Mouse (Mus musculus): ENCODE measurements at regions not wholly inside any gene's neighbourhood (a gene's known extent, or its start where the extent isn't known, plus 50 kb on each side); places are given as distances from the start of the nearest gene placed in this dataset.

DNA sequence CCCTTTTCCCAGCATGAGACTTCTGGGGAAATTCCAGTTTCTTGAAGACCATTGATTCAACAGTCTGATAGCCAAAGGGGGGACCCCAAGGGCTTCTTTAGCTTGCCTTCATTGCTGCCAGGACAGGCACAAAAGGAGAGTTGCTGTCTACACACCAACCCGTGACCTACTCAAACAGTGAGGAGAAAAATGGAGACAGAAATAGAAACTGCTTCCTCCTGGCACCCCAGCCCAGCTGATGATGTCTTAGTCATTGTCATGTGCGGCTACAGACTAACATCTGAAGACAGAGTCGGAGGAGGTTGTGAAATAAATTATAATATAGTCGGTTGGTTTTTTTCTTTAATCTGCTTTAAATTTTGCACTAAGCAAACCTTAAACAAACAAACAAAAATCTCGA is 243.2 kb upstream of the Jmjd1c start:
- no peak for TF ChIP-seq CTCF (IDR thresholded peaks at IDR 0.05; ENCODE audit: insufficient read depth, low read depth, low read length)
- TF ChIP-seq POLR2A (IDR thresholded peaks at IDR 0.05; ENCODE audit: insufficient read depth, low read depth, low read length) = no peak
